Mouse (Mus musculus) midbrain, embryonic 14.5 days (tissue): ENCODE measurements around the gene Areg. TPM values are rescaled to one million over a fixed set of nuclear protein-coding genes. Genes with fewer than 3 reads are reported as not detected.

Experiments
- ATAC-seq: fragments of 200-750 bp; cut with Nextera tagmentation; 2 replicates; pipeline ENCODE4 v1.8.0; 2017; ENCODE audit warnings: moderate number of reproducible peaks, moderate library complexity; ENCODE audit not compliant: low FRiP score, low TSS enrichment
- DNase-seq: peaks from one replicate; pipeline ENCODE4 v3.0.0-alpha.2; 2015
- H3K27ac ChIP-seq: fragments of 300-500 bp; sonication (generic); replicated peaks from 2 replicates; pipeline ENCODE4 v1.5.1; 2014; ENCODE audit warnings: mild to moderate bottlenecking, low read depth, low read length, moderate library complexity
- H3K27me3 ChIP-seq: fragments of 300-500 bp; sonication (generic); 2 replicates; pipeline ENCODE4 v1.6.1; 2014; ENCODE audit warnings: low read length, control low read depth, mixed read lengths; ENCODE audit not compliant: control insufficient read depth, insufficient read depth
- H3K36me3 ChIP-seq: fragments of 300-500 bp; sonication (generic); 2 replicates; pipeline ENCODE4 v1.6.1; 2014; ENCODE audit warnings: low read length, control low read depth; ENCODE audit not compliant: control insufficient read depth, insufficient read depth
- H3K4me1 ChIP-seq: fragments of 300-500 bp; sonication (generic); 2 replicates; pipeline ENCODE4 v1.6.1; 2014; ENCODE audit warnings: mild to moderate bottlenecking, antibody characterized with exemption, low read length, control low read depth; ENCODE audit not compliant: control insufficient read depth, insufficient read depth
- H3K4me2 ChIP-seq: fragments of 300-500 bp; sonication (generic); 2 replicates; pipeline ENCODE4 v1.6.1; 2014; ENCODE audit warnings: mild to moderate bottlenecking, low read length, moderate library complexity
- H3K4me3 ChIP-seq: fragments of 300-500 bp; sonication (generic); replicated peaks from 2 replicates; pipeline ENCODE4 v1.5.1; 2014; ENCODE audit warnings: low read depth, low read length
- H3K9ac ChIP-seq: fragments of 300-500 bp; sonication (generic); replicated peaks from 2 replicates; pipeline ENCODE4 v1.6.1; 2014; ENCODE audit warnings: mild to moderate bottlenecking, low read length, moderate library complexity
- H3K9me3 ChIP-seq: fragments of 300-500 bp; sonication (generic); 2 replicates; pipeline ENCODE4 v1.6.1; 2016; ENCODE audit warnings: low read length, control low read depth, mixed read lengths; ENCODE audit not compliant: control insufficient read depth
- WGBS: fragments of 180-500 bp; shearing (Covaris S2); extraction: QIAGEN DNeasy Blood & Tissue Kit; methylation state at CpG from one replicate; pipeline ENCODE4 v1.1.7; 2014; 5-methylcytosine and 5-hydroxymethylcytosine counted together
- polyA plus RNA-seq: library from polyadenylated mRNA; unstranded; fragments of >200 nt; fragmentation: Nextera tagmentation; extraction: Ambion mirVana; gene quantifications from 2 replicates; pipeline ENCODE4 v1.2.1, GENCODE M21; 2014

Gene Areg
- polyA plus RNA-seq = 0.30 TPM in 1 of 2 replicates, not detected in the other

GRCm38 (mm10) chr5:91139446-91139873, at the start of gene Areg:
Gene Areg, plus strand, starts transcription at chr5:91139599.
- H3K4me2 ChIP-seq = peak within 1 kb of the TSS; percentile 91
- under 1% methylated on average over 44 of the region's 44 CpGs for WGBS
- peak; percentile 78 for DNase-seq
- H3K27me3 ChIP-seq = peaks cover 12% of the 10 kb centered on the region; the same call in 1 of the 2 replicates
- no peak within 1 kb of the TSS for H3K27ac ChIP-seq
- no peaks in the 10 kb centered on the region for H3K36me3 ChIP-seq
- H3K9me3 ChIP-seq = no peaks in the 10 kb centered on the region
- ATAC-seq = peak; percentile 88
- H3K4me1 ChIP-seq = no peaks in the 10 kb centered on the region
- H3K4me3 ChIP-seq = peak within 1 kb of the TSS; percentile 57
- H3K9ac ChIP-seq = peak within 1 kb of the TSS; percentile 44

DNA sequence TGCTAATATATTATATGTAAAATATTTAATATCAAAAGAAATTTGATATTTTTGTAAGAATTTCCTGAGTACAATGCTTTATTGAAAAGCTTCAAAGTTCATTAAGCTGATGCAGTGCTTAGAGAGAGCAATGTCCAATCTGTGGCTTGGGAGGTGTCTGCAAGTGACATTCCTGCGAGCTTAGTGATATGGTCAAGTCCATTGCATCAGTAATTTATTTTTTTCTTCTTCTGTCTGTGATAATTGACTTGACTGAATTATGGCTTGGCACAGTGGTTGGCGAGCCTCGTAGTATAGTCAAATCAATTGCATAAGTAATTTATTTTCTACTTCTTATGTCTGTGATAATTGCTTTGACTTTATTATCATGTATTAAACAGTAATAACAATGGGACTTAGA, 49.1 kb upstream of the Areg start:
- no peaks in the 10 kb centered on the region for H3K36me3 ChIP-seq
- H3K4me2 ChIP-seq = no peak overlapping the region
- no peak for DNase-seq
- no peak overlapping the region for H3K4me3 ChIP-seq
- 79% methylated on average over 3 of the region's 3 CpGs for WGBS
- no peaks in the 10 kb centered on the region for H3K9me3 ChIP-seq
- no peak for ATAC-seq
- no peaks in the 10 kb centered on the region for H3K4me1 ChIP-seq
- no peaks in the 10 kb centered on the region for H3K27me3 ChIP-seq
- H3K27ac ChIP-seq = no peak overlapping the region
- no peak overlapping the region for H3K9ac ChIP-seq

DNA sequence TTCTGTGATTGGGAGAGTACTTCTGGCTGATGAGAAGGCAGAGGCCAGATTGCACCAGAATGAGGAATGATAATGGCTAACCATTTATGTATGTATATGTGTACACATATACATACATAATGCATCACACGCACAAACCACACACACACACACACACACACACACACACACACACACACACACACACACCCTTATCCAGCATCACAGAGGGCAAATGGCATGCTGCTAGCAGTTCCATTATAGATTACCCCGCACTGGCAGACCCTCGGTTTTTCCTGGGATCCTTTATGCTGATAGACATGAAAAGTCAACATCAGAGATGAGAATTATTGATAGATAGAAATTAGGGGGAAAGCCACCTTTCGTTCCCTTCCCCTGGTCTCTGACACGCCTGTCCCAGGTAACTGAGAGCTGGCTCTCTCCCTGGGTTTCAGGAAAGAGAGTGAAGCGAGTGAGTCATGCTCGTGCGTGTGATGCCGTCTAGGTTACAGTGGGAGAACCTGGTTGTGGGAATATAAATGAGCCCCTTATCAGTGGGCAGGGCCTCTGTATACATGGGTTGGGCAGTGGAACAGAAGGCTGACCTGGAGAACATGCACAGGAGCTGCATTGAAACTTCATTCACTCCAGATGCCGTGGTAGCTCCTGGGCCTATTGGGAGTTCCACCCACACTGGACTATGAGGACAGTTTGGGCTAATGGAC, 41.3 kb upstream of the Areg start:
- ATAC-seq = no peak
- no peak overlapping the region for H3K9ac ChIP-seq
- H3K27me3 ChIP-seq = no peaks in the 10 kb centered on the region
- no peaks in the 10 kb centered on the region for H3K4me1 ChIP-seq
- 93% methylated on average over 10 of the region's 10 CpGs for WGBS
- no peaks in the 10 kb centered on the region for H3K36me3 ChIP-seq
- no peak overlapping the region for H3K27ac ChIP-seq
- H3K4me2 ChIP-seq = no peak overlapping the region
- DNase-seq = no peak
- H3K4me3 ChIP-seq = no peak overlapping the region
- no peaks in the 10 kb centered on the region for H3K9me3 ChIP-seq

DNA sequence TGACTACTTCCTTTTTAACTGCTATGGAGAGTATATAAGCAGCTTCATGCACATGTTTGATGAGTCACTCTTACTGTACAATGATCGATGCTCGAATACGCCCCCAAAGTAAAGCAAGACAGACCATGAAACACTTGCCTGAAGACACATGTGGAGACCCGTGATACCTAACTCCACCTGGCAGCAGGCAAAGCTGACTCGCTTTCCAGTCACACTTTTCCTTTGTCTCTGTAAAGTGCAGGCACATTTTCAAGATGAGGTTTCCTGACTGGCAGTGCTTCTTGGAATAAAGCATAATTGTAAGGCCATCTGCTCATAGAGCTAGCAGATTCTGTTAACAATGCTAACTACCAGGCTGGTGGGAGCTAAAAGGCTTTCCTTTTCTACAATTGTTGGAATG, 37.7 kb upstream of the Areg start:
- no peaks in the 10 kb centered on the region for H3K27me3 ChIP-seq
- no peak overlapping the region for H3K4me3 ChIP-seq
- H3K36me3 ChIP-seq = no peaks in the 10 kb centered on the region
- H3K9ac ChIP-seq = no peak overlapping the region
- ATAC-seq (no peak), DNase-seq (no peak)
- H3K27ac ChIP-seq = no peak overlapping the region
- no peak overlapping the region for H3K4me2 ChIP-seq
- WGBS = 94% methylated on average over 5 of the region's 5 CpGs
- H3K4me1 ChIP-seq = no peaks in the 10 kb centered on the region
- H3K9me3 ChIP-seq = no peaks in the 10 kb centered on the region

GRCm38 (mm10) chr5:91103943-91104665, 35.3 kb upstream of the Areg start:
- no peak overlapping the region for H3K4me2 ChIP-seq
- DNase-seq = peak; percentile 10
- ATAC-seq = no peak
- no peaks in the 10 kb centered on the region for H3K36me3 ChIP-seq
- no peak overlapping the region for H3K4me3 ChIP-seq
- no peak overlapping the region for H3K9ac ChIP-seq
- 82% methylated on average over 7 of the region's 7 CpGs for WGBS
- no peaks in the 10 kb centered on the region for H3K9me3 ChIP-seq
- no peaks in the 10 kb centered on the region for H3K27me3 ChIP-seq
- H3K4me1 ChIP-seq = no peaks in the 10 kb centered on the region
- no peak overlapping the region for H3K27ac ChIP-seq

GRCm38 (mm10) chr5:91106248-91106647, 33.2 kb upstream of the Areg start:
- Histone ChIP-seq H3K9me3 (no peaks in the 10 kb centered on the region), H3K36me3 (no peaks in the 10 kb centered on the region), H3K4me3 (no peak overlapping the region), H3K27ac (no peak overlapping the region), H3K4me1 (no peaks in the 10 kb centered on the region), H3K9ac (no peak overlapping the region), H3K27me3 (no peaks in the 10 kb centered on the region), H3K4me2 (no peak overlapping the region)
- 52% methylated on average over 5 of the region's 5 CpGs for WGBS
- DNase-seq (no peak), ATAC-seq (no peak)

GRCm38 (mm10) chr5:91110023-91110670, 29.3 kb upstream of the Areg start:
- 94% methylated on average over 6 of the region's 6 CpGs for WGBS
- Histone ChIP-seq H3K4me3 (no peak overlapping the region), H3K27ac (no peak overlapping the region), H3K9ac (no peak overlapping the region), H3K4me2 (no peak overlapping the region), H3K36me3 (no peaks in the 10 kb centered on the region), H3K27me3 (no peaks in the 10 kb centered on the region), H3K4me1 (no peaks in the 10 kb centered on the region), H3K9me3 (no peaks in the 10 kb centered on the region)
- ATAC-seq = no peak
- no peak for DNase-seq

DNA sequence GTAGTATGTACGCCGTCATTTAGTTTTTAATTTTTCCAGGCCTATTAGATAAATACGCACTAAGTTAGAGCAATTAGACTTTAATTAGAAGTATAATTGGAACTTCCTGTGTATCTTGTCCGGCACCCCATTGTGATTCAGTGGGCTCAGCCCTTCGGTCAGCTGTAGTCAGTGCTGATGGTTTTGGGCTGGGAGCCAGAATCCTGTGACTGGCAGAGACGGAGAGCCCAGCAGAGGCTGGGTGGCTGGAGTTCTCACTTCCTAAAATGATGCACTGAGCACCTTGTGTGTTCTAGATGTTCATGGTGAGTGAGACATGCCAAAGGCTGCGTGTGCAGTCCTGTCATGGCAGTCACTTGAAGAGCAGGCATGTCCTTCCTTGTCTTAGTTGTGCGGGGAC, 28.4 kb upstream of the Areg start:
- Histone ChIP-seq H3K4me1 (no peaks in the 10 kb centered on the region), H3K27ac (no peak overlapping the region), H3K36me3 (no peaks in the 10 kb centered on the region), H3K27me3 (no peaks in the 10 kb centered on the region), H3K9ac (no peak overlapping the region), H3K4me2 (no peak overlapping the region), H3K9me3 (no peaks in the 10 kb centered on the region), H3K4me3 (no peak overlapping the region)
- DNase-seq = peak; percentile 2
- no peak for ATAC-seq
- WGBS = 89% methylated on average over 8 of the region's 8 CpGs
